Mouse (Mus musculus): ENCODE data around the gene Agpat1. TPM values are rescaled to one million over a fixed set of nuclear protein-coding genes. Genes with fewer than 3 reads are reported as not detected.

Gene Agpat1
- polyA plus RNA-seq, 1 experiment, result 350 TPM

DNA sequence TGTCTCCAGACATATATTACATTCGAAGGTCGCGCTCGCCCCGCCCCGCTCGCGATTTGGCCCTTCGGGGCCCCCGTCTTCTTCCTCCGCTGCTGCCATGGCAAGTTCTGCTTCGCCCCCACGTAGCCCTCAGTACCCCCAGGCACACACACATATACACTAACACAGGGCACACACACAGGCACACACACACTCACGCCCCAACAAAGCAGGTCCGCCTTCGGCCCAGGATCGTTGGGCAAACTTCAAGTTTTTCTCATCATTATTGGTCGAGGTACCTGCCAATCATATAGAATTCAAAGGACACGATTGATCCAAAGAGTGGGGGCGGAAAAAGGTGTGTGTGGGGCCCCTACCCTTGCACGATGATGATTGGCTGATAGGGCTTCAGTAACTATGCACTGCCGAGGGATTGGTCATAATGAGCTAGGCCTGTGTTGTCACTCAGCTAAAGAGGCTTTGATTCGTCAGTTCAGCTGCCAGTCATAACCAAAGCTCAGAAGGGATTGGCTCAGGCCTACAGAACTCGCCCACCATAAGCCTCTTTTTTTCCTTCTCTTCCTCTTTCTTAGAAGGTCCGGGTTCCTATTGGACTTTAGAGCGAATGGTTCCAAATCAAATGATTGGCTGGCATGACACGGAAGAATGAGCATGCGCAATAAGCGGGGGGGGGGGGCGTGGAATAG, 544 bp upstream of the Agpat1 start, which contains the start of gene Rnf5:
Gene Rnf5, minus strand, starts transcription at position 316 of the 686 bp plus-strand sequence.
- no peaks in the 10 kb centered on the region for H3K27me3 ChIP-seq (ENCODE audit: control insufficient read depth, insufficient read depth, low read length)
- peak within 1 kb of the TSS; percentile 84 for H3K27ac ChIP-seq (ENCODE audit: control insufficient read depth, insufficient read depth, low read length)
- peak; percentile 47 for TF ChIP-seq POLR2A (IDR thresholded peaks at IDR 0.05; ENCODE audit: control insufficient read depth, extremely low read depth, insufficient read depth, low read length, poor library complexity)
- no peak for TF ChIP-seq CTCF (IDR thresholded peaks at IDR 0.05; ENCODE audit: borderline replicate concordance, control insufficient read depth, extremely low read depth, insufficient read depth, low read length, poor library complexity)
- peak; percentile 97 for DNase-seq
- H3K36me3 ChIP-seq (ENCODE audit: control insufficient read depth, insufficient read depth, low read length), result no peaks in the 10 kb centered on the region
- H3K4me3 ChIP-seq (ENCODE audit: control insufficient read depth, insufficient read depth, low read length), result peak within 1 kb of the TSS; percentile 87
- H3K4me1 ChIP-seq (replicated peaks; ENCODE audit: control insufficient read depth, insufficient read depth, low read length), result peaks cover 32% of the 10 kb centered on the region
- 1% methylated on average over 30 of the region's 30 CpGs for WGBS

DNA sequence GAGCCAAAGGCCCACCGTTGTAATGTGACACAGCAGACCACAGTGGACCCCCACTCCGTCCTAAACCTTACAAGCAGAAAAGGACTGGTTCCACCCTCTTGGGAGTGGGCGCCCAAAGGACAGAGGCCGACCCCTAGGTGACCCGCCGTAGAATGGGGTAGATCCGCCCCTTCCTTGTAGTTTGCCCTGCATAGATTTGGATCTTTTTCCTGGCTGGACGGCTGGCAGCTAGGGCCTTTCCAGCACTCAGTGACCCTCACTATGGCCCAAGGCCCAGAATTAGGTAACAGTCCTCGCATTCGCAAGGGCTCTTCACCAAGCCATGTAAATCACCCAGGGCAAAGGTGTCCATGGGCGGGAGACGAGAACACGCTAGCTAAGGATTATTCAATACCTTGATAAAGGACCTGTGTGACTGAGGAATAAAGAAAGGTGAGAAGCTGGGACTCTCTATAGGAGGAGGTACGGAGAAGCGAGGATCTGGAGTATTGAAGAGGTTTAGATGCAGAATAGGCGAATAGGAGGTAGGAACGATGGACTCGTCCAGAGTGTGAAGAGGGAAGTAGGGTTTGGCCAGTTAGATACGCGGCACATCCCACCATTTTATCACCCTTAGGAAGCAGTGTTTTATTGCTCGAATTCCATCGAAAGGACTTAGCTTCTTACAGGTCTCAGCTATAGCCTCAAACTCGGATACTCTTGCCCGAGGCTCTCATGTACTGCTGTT, 612 bp downstream of the Agpat1 start:
- peaks cover 36% of the 10 kb centered on the region for H3K4me1 ChIP-seq (replicated peaks; ENCODE audit: control insufficient read depth, insufficient read depth, low read length)
- H3K4me3 ChIP-seq (ENCODE audit: control insufficient read depth, insufficient read depth, low read length), result peak overlapping the region; percentile 62
- no peaks in the 10 kb centered on the region for H3K27me3 ChIP-seq (ENCODE audit: control insufficient read depth, insufficient read depth, low read length)
- H3K27ac ChIP-seq (ENCODE audit: control insufficient read depth, insufficient read depth, low read length), result peak overlapping the region; percentile 68
- WGBS, result 27% methylated on average over 24 of the region's 24 CpGs
- H3K36me3 ChIP-seq (ENCODE audit: control insufficient read depth, insufficient read depth, low read length), result no peaks in the 10 kb centered on the region
- TF ChIP-seq CTCF (IDR thresholded peaks at IDR 0.05; ENCODE audit: borderline replicate concordance, control insufficient read depth, extremely low read depth, insufficient read depth, low read length, poor library complexity), result no peak
- no peak for TF ChIP-seq POLR2A (IDR thresholded peaks at IDR 0.05; ENCODE audit: control insufficient read depth, extremely low read depth, insufficient read depth, low read length, poor library complexity)
- DNase-seq, result no peak

DNA sequence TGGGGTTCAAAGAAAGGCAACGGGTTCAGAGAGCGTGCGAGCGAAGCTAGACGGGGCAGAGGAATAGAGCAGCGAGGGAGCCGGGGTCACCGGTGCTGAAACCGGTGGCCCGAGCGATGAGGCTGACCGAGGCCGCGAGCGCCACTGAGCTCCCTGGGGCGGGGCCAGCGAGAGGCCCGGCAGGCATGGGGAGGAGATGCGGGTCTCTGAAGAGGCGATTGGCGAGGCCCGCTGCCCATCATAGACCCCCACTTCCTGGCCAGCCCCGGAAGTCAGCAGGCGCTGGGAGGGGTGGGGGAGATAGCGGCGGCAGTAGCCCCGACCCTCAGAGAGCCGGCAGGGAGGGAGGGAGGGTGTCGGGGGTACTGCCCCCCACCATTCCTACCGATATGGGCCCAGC, 1.5 kb downstream of the Agpat1 start:
- peaks cover 36% of the 10 kb centered on the region for H3K4me1 ChIP-seq (replicated peaks; ENCODE audit: control insufficient read depth, insufficient read depth, low read length)
- no peaks in the 10 kb centered on the region for H3K27me3 ChIP-seq (ENCODE audit: control insufficient read depth, insufficient read depth, low read length)
- peak overlapping the region; percentile 68 for H3K27ac ChIP-seq (ENCODE audit: control insufficient read depth, insufficient read depth, low read length)
- TF ChIP-seq POLR2A (IDR thresholded peaks at IDR 0.05; ENCODE audit: control insufficient read depth, extremely low read depth, insufficient read depth, low read length, poor library complexity), result peak; percentile 70; the same call in 1 of the 2 replicates
- peak; percentile 15; the same call in 1 of the 2 replicates for TF ChIP-seq CTCF (IDR thresholded peaks at IDR 0.05; ENCODE audit: borderline replicate concordance, control insufficient read depth, extremely low read depth, insufficient read depth, low read length, poor library complexity)
- peak overlapping the region; percentile 62 for H3K4me3 ChIP-seq (ENCODE audit: control insufficient read depth, insufficient read depth, low read length)
- DNase-seq, result peak; percentile 97
- 1% methylated on average over 30 of the region's 30 CpGs for WGBS
- no peaks in the 10 kb centered on the region for H3K36me3 ChIP-seq (ENCODE audit: control insufficient read depth, insufficient read depth, low read length)

DNA sequence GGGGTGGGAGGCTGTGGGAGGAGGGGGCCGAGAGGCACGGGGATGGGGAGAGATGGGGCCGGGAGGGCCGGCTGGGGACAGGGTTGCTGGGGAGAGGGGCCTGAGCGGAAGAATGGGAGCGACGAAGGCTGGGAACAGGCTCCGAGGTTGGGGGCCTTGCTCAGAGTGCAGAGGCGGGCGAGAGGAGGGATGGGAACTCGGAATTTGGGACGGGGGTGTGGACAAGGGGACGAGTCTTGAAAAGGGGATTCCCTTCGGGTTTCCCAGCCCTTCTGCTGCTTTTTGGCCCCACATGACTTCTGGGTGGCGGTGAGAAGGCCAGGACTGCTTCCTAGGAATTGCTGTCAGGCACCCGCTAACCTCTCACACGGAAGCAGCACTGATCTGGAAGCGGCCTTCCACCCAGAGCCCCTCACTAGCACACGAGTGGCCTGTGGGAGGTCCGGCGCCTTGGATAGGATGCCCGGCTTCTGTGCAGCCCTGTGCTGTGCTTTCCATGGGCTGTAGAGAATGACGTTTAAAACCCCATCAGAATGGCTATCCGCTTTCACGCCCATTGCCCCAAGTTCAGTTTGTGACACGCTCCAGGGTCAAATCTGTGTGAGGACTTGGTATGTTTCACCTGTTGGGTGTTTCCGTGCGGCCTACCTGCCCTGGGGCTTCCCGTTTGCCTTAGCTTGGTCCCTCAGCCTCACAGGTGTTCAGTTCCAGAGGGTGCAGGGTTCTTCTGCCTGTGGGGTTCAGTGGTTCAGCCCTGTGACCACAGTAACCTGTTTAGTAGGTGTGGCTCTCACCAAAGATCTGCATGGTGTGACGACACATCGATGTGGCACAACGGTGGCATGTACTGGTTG, 2.4 kb downstream of the Agpat1 start:
- no peaks in the 10 kb centered on the region; the same call in 1 of the 2 replicates for H3K36me3 ChIP-seq (ENCODE audit: control insufficient read depth, insufficient read depth, low read length)
- H3K4me3 ChIP-seq (ENCODE audit: control insufficient read depth, insufficient read depth, low read length), result peak overlapping the region; percentile 62
- DNase-seq, result no peak
- peaks cover 36% of the 10 kb centered on the region for H3K4me1 ChIP-seq (replicated peaks; ENCODE audit: control insufficient read depth, insufficient read depth, low read length)
- H3K27ac ChIP-seq (ENCODE audit: control insufficient read depth, insufficient read depth, low read length), result peak overlapping the region; percentile 8; the same call in 1 of the 2 replicates
- TF ChIP-seq POLR2A (IDR thresholded peaks at IDR 0.05; ENCODE audit: control insufficient read depth, extremely low read depth, insufficient read depth, low read length, poor library complexity), result no peak
- no peak for TF ChIP-seq CTCF (IDR thresholded peaks at IDR 0.05; ENCODE audit: borderline replicate concordance, control insufficient read depth, extremely low read depth, insufficient read depth, low read length, poor library complexity)
- WGBS, result 9% methylated on average over 32 of the region's 32 CpGs
- H3K27me3 ChIP-seq (ENCODE audit: control insufficient read depth, insufficient read depth, low read length), result no peaks in the 10 kb centered on the region

DNA sequence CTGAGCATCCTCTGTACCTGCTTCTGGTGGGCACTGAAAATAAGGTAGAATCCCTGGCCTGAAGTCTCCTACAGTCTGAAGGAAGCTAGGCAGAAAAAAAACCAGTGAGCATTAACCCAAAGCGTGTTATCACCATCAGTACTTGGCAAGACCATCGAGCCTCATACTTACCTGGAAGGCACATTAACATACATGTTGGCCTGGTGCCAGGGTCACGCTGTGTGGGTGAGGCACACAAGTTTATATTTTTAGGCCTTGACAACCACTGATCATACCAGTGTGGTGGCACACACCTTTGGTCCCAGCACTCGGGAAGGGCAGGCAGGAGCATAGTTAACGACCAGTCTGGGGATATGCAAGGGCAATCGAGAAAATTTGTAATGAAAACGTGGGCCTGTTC, 3.9 kb downstream of the Agpat1 start:
- no peak for DNase-seq
- H3K36me3 ChIP-seq (ENCODE audit: control insufficient read depth, insufficient read depth, low read length), result peaks cover 12% of the 10 kb centered on the region
- H3K4me3 ChIP-seq (ENCODE audit: control insufficient read depth, insufficient read depth, low read length), result no peak overlapping the region
- H3K4me1 ChIP-seq (replicated peaks; ENCODE audit: control insufficient read depth, insufficient read depth, low read length), result peaks cover 28% of the 10 kb centered on the region
- H3K27me3 ChIP-seq (ENCODE audit: control insufficient read depth, insufficient read depth, low read length), result no peaks in the 10 kb centered on the region
- no peak for TF ChIP-seq POLR2A (IDR thresholded peaks at IDR 0.05; ENCODE audit: control insufficient read depth, extremely low read depth, insufficient read depth, low read length, poor library complexity)
- no peak for TF ChIP-seq CTCF (IDR thresholded peaks at IDR 0.05; ENCODE audit: borderline replicate concordance, control insufficient read depth, extremely low read depth, insufficient read depth, low read length, poor library complexity)
- no peak overlapping the region for H3K27ac ChIP-seq (ENCODE audit: control insufficient read depth, insufficient read depth, low read length)
- 89% methylated on average over 7 of the region's 7 CpGs for WGBS

DNA sequence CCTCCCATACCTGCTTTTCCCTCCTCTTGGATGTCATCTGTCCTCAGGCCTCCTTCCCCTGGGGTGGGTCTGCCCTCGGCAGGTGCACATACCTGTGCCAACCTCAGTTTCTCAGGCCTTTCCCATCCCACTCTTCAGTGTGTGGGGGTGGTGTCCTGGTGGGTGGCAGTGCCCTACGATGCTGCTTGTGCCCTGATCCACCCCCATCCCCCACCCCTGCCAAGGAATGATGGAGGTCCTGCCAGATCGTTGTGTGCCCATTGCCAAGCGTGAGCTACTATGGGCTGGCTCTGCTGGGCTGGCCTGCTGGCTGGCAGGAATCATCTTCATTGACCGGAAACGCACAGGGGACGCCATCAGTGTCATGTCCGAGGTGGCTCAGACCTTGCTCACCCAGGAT, 7.0 kb downstream of the Agpat1 start:
- peaks cover 21% of the 10 kb centered on the region for H3K36me3 ChIP-seq (ENCODE audit: control insufficient read depth, insufficient read depth, low read length)
- no peak for DNase-seq
- no peak for TF ChIP-seq CTCF (IDR thresholded peaks at IDR 0.05; ENCODE audit: borderline replicate concordance, control insufficient read depth, extremely low read depth, insufficient read depth, low read length, poor library complexity)
- TF ChIP-seq POLR2A (IDR thresholded peaks at IDR 0.05; ENCODE audit: control insufficient read depth, extremely low read depth, insufficient read depth, low read length, poor library complexity), result no peak
- H3K4me3 ChIP-seq (ENCODE audit: control insufficient read depth, insufficient read depth, low read length), result no peak overlapping the region
- H3K27me3 ChIP-seq (ENCODE audit: control insufficient read depth, insufficient read depth, low read length), result no peaks in the 10 kb centered on the region
- peaks cover 17% of the 10 kb centered on the region for H3K4me1 ChIP-seq (replicated peaks; ENCODE audit: control insufficient read depth, insufficient read depth, low read length)
- 96% methylated on average over 8 of the region's 8 CpGs for WGBS
- no peak overlapping the region for H3K27ac ChIP-seq (ENCODE audit: control insufficient read depth, insufficient read depth, low read length)
